22 mouse cellular contexts compared by ENCODE assay signal in the genomic region with DNA sequence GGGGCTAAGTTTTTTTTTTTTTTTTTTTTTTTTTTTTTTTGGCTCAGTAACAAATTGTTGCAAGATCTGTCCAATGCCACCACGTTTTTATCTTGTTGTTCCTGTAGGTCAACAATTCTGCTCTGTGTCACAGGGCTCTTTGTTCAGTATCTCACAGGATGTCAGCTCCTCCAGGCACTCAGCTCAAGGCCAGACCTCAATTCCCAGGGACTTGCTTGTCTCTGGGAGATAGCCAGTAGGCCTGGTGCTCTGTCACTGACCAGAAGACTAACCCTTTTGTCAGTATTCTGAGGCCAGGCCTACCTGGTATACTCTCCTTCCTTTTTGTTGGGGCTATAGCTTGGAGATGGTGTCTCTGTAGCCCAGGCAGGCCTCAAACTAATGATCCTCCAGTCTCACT. TPM values are rescaled to one million over a fixed set of nuclear protein-coding genes. Genes with fewer than 3 reads are reported as not detected.
A peak's percentile ranks its signal among the peaks of the same experiment; 100 is the strongest.
DNase-seq lines count a peak whose midpoint lies in the region; ATAC-seq and TF ChIP-seq lines count a peak whose summit lies in the region.
"Had no signal": no experiment of that assay in that cellular context is flagged by ENCODE, and none has a peak within 500 bp of the region (broad histone marks: within the 10 kb centered on the region; RNA-seq: fewer than 3 reads in every experiment).

No protein-coding gene starts in this region.

- ATAC-seq in intestine, embryonic 15.5 days = no peak
- ATAC-seq: CD4-positive, CD25-positive, alpha-beta regulatory T cell, adult 4 months; forebrain, embryonic 15.5 days; hindbrain, postnatal 0 days had no signal

- H3K27me3 ChIP-seq in testis, adult 2 months (ENCODE audit: control insufficient read depth, insufficient read depth, low read length) = no peaks in the 10 kb centered on the region
- H3K27me3 ChIP-seq in intestine, embryonic 15.5 days (replicated peaks) = no peaks in the 10 kb centered on the region
- H3K27me3 ChIP-seq: embryonic facial prominence, embryonic 12.5 days; forebrain, embryonic 15.5 days; heart, embryonic 13.5 days; hindbrain, embryonic 13.5 days had no signal

- H3K9ac ChIP-seq in intestine, embryonic 15.5 days = no peak overlapping the region
- H3K9ac ChIP-seq: embryonic facial prominence, embryonic 12.5 days; forebrain, embryonic 15.5 days; heart, embryonic 13.5 days; hindbrain, embryonic 13.5 days had no signal

- H3K4me2 ChIP-seq in intestine, embryonic 15.5 days (replicated peaks) = no peak overlapping the region
- H3K4me2 ChIP-seq: embryonic facial prominence, embryonic 12.5 days; forebrain, embryonic 15.5 days; heart, embryonic 13.5 days; hindbrain, embryonic 13.5 days had no signal

- 17% methylated on average over 1 of the region's 1 CpGs for WGBS in intestine, embryonic 15.5 days

- no peak overlapping the region for H3K4me3 ChIP-seq in testis, adult 2 months (ENCODE audit: control insufficient read depth, low read depth, low read length)
- no peak overlapping the region for H3K4me3 ChIP-seq in intestine, embryonic 15.5 days (replicated peaks)
- H3K4me3 ChIP-seq: embryonic facial prominence, embryonic 12.5 days; forebrain, embryonic 15.5 days; heart, adult 2 months; heart, embryonic 13.5 days; hindbrain, embryonic 13.5 days had no signal

- H3K9me3 ChIP-seq in intestine, embryonic 15.5 days = no peaks in the 10 kb centered on the region
- H3K9me3 ChIP-seq: embryonic facial prominence, embryonic 12.5 days; forebrain, embryonic 15.5 days; G1E; heart, embryonic 13.5 days; hindbrain, embryonic 13.5 days had no signal

- DNase-seq in adrenal gland, adult (ENCODE audit: inconsistent age in 2 of 2, low spot score in 1 of 2) = peak; percentile 78 to 90
- DNase-seq in adrenal gland, postnatal 4 days (ENCODE audit: low spot score in 2 of 2) = no peak
- peak; percentile 4 for DNase-seq in Muller cell, postnatal 12 days (ENCODE audit: inconsistent ontology term)
- peak; percentile 61 for DNase-seq in adrenal gland, postnatal 10 days
- no peak for DNase-seq in left cerebral cortex, adult 9 months (ENCODE audit: low spot score in 2 of 2)
- DNase-seq in layer of hippocampus, adult 11-12 months (ENCODE audit: low spot score) = no peak
- DNase-seq: B cell, adult 2 months; cerebellum, adult 11-12 months; cerebellum, adult 9-10 months; cerebellum, postnatal 25 days; gastrocnemius, postnatal 14 days; heart, adult 2 months; heart, postnatal 10 days had no signal

- no peak for TF ChIP-seq CTCF in testis, adult 2 months (IDR thresholded peaks at IDR 0.05; ENCODE audit: control insufficient read depth, insufficient read depth, insufficient replicate concordance, low read depth, low read length)

- peak overlapping the region; percentile 75 for H3K27ac ChIP-seq in testis, adult 2 months (ENCODE audit: control insufficient read depth, insufficient read depth, low read depth, low read length)
- H3K27ac ChIP-seq in intestine, embryonic 15.5 days = no peak overlapping the region
- H3K27ac ChIP-seq: embryonic facial prominence, embryonic 12.5 days; forebrain, embryonic 15.5 days; heart, adult 2 months; heart, embryonic 13.5 days; hindbrain, embryonic 13.5 days; hindbrain, postnatal 0 days had no signal

- H3K4me1 ChIP-seq in testis, adult 2 months (ENCODE audit: control insufficient read depth, insufficient read depth, low read length) = peaks cover 3% of the 10 kb centered on the region
- peaks cover 9% of the 10 kb centered on the region for H3K4me1 ChIP-seq in intestine, embryonic 15.5 days (replicated peaks)

- H3K36me3 ChIP-seq in testis, adult 2 months (ENCODE audit: control insufficient read depth, insufficient read depth, low read length) = peaks cover 2% of the 10 kb centered on the region
- peaks cover 5% of the 10 kb centered on the region; the same call in 1 of the 2 replicates for H3K36me3 ChIP-seq in intestine, embryonic 15.5 days

- TF ChIP-seq POLR2A in testis, adult 2 months (IDR thresholded peaks at IDR 0.05; ENCODE audit: control insufficient read depth, low read depth, low read length) = no peak

RNA-seq across cellular contexts. Expression of a gene that starts 2.5 kb away (rescaled TPM):
- 100 to 1,000 TPM; 262 to 266 TPM for total RNA-seq in adrenal gland, postnatal 4 days (2021)
- total RNA-seq in adrenal gland, postnatal 10 days (2021) = 100 to 1,000 TPM; 186 to 194 TPM
- 468 and 505 TPM in 2 replicates for polyA plus RNA-seq in testis, adult 2 months (2012; rRNA removed)
- 132 and 150 TPM in 2 replicates for polyA plus RNA-seq in intestine, embryonic 15.5 days (2015; fragmentation: Nextera tagmentation; extraction: Ambion mirVana)

RNA-seq across cellular contexts. Expression of a gene that starts 41.1 kb away (rescaled TPM):
- total RNA-seq in adrenal gland, postnatal 4 days (2021) = 1 to 10 TPM; 3.0 to 4.2 TPM
- total RNA-seq in adrenal gland, postnatal 10 days (2021) = 1 to 10 TPM; 3.2 to 6.1 TPM
- 0.30 and 0.46 TPM in 2 replicates for polyA plus RNA-seq in testis, adult 2 months (2012; rRNA removed)
- polyA plus RNA-seq in intestine, embryonic 15.5 days (2015; fragmentation: Nextera tagmentation; extraction: Ambion mirVana) = 3.5 TPM in 2 replicates
- polyA plus RNA-seq: G1E had no signal

Comparison
In these comparisons a context has a peak if more than half of its experiments do, and no peak if none do; other contexts are left out.
1. DNase-seq: peak in adrenal gland, adult (2 of 2), Muller cell, postnatal 12 days (single experiment) and adrenal gland, postnatal 10 days (single experiment); none in adrenal gland, postnatal 4 days (0 of 2), left cerebral cortex, adult 9 months (0 of 2) and layer of hippocampus, adult 11-12 months (single experiment).